Mouse (Mus musculus) retina, postnatal 7 days (tissue): Measurements from ENCODE around the gene Srebf2.
"Not testable (repeated sequence)": the region's sequence is repeated elsewhere in the genome, so short reads cannot be mapped to it uniquely, and the experiment has no call there.

ENCODE experiments used
- DNase-seq: peaks from one replicate; pipeline ENCODE4 v3.0.0-alpha.2; 2012; ENCODE audit warnings: low read depth, low spot score

The Srebf2 gene

GRCm38 (mm10) chr15:82224602-82225215 is 77.7 kb downstream of the Srebf2 start:
- no peak for DNase-seq

- DNase-seq = no peak
Observed at GRCm38 (mm10) chr15:82225769-82226168, 78.8 kb downstream of the Srebf2 start.

- no peak for DNase-seq
Observed at GRCm38 (mm10) chr15:82229542-82230045, 82.6 kb downstream of the Srebf2 start.

- DNase-seq = no peak
Observed at GRCm38 (mm10) chr15:82230098-82230611, 83.2 kb downstream of the Srebf2 start.

GRCm38 (mm10) chr15:82231100-82231499 is 84.1 kb downstream of the Srebf2 start:
- no peak for DNase-seq

- no peak for DNase-seq
Observed at GRCm38 (mm10) chr15:82231591-82232378, 84.8 kb downstream of the Srebf2 start.

GRCm38 (mm10) chr15:82232651-82233050 is 85.7 kb downstream of the Srebf2 start:
- DNase-seq = no peak

GRCm38 (mm10) chr15:82235661-82236060 is 88.7 kb downstream of the Srebf2 start:
- DNase-seq = no peak

GRCm38 (mm10) chr15:82236565-82236964 is 89.6 kb downstream of the Srebf2 start:
- peak; percentile 75 for DNase-seq

- DNase-seq = no peak
Observed at GRCm38 (mm10) chr15:82243311-82243710, 96.3 kb downstream of the Srebf2 start.

GRCm38 (mm10) chr15:82243742-82244114 is 96.7 kb downstream of the Srebf2 start:
- no peak for DNase-seq

- peak; percentile 79 for DNase-seq
Observed at GRCm38 (mm10) chr15:82244115-82244804, 97.3 kb downstream of the Srebf2 start, which contains the start of gene Cenpm. TSS of gene Cenpm (minus strand) at chr15:82244748.

- not testable (repeated sequence) for DNase-seq
Observed at GRCm38 (mm10) chr15:82244805-82245161, 97.8 kb downstream of the Srebf2 start.

GRCm38 (mm10) chr15:82247131-82247776 is 100.3 kb downstream of the Srebf2 start:
- DNase-seq = no peak

GRCm38 (mm10) chr15:82251579-82251978 is 104.6 kb downstream of the Srebf2 start:
- no peak for DNase-seq

GRCm38 (mm10) chr15:82252097-82252496 is 105.1 kb downstream of the Srebf2 start, which contains the start of gene 1500009C09Rik:
TSS of gene 1500009C09Rik (plus strand) at chr15:82252397.
- DNase-seq = no peak
